Mouse (Mus musculus) stomach, embryonic 14.5 days (tissue): ENCODE measurements around the gene Cd80. TPM values are rescaled to one million over a fixed set of nuclear protein-coding genes. Genes with fewer than 3 reads are reported as not detected.
A peak's percentile ranks its signal among the peaks of the same experiment; 100 is the strongest.

Experiments used
- ATAC-seq: fragments of 200-750 bp; cut with Nextera tagmentation; 2 replicates; pipeline ENCODE4 v1.8.0; 2017; ENCODE audit warnings: low read depth, moderate TSS enrichment; ENCODE audit not compliant: insufficient number of reproducible peaks, insufficient read depth, low FRiP score
- H3K27ac ChIP-seq: fragments of 300-500 bp; sonication (generic); 2 replicates; pipeline ENCODE4 v1.5.1; 2014; ENCODE audit warnings: mild to moderate bottlenecking, low read length, moderate library complexity, mixed read lengths
- H3K27me3 ChIP-seq: fragments of 300-500 bp; sonication (generic); 2 replicates; pipeline ENCODE4 v1.6.1; 2014; ENCODE audit warnings: low read length, control low read depth, mixed read lengths; ENCODE audit not compliant: control insufficient read depth, insufficient read depth
- H3K36me3 ChIP-seq: fragments of 300-500 bp; sonication (generic); 2 replicates; pipeline ENCODE4 v1.6.1; 2014; ENCODE audit warnings: mild to moderate bottlenecking, control low read depth, low read length, moderate library complexity, mixed read lengths; ENCODE audit not compliant: control insufficient read depth, insufficient read depth
- H3K4me1 ChIP-seq: fragments of 300-500 bp; sonication (generic); 2 replicates; pipeline ENCODE4 v1.6.1; 2014; ENCODE audit warnings: low read length, control low read depth, mixed read lengths; ENCODE audit not compliant: control insufficient read depth, insufficient read depth
- H3K4me2 ChIP-seq: fragments of 300-500 bp; sonication (generic); replicated peaks from 2 replicates; pipeline ENCODE4 v1.6.1; 2014; ENCODE audit warnings: low read depth, low read length, control low read depth
- H3K4me3 ChIP-seq: fragments of 300-500 bp; sonication (generic); 2 replicates; pipeline ENCODE4 v1.5.1; 2014; ENCODE audit warnings: low read depth, low read length, control low read depth
- H3K9ac ChIP-seq: fragments of 300-500 bp; sonication (generic); replicated peaks from 2 replicates; pipeline ENCODE4 v1.6.1; 2014; ENCODE audit warnings: low read depth, mild to moderate bottlenecking, control low read depth, low read length, moderate library complexity, mixed read lengths
- H3K9me3 ChIP-seq: fragments of 300-500 bp; sonication (generic); 2 replicates; pipeline ENCODE4 v1.6.1; 2016; ENCODE audit warnings: low read depth, low read length, control low read depth; ENCODE audit not compliant: control insufficient read depth
- WGBS: fragments of 180-500 bp; shearing (Covaris S2); extraction: QIAGEN DNeasy Blood & Tissue Kit; methylation state at CpG from one replicate; pipeline ENCODE4 v1.1.7; 2014; 5-methylcytosine and 5-hydroxymethylcytosine counted together
- polyA plus RNA-seq: library from polyadenylated mRNA; unstranded; fragments of >200 nt; fragmentation: Nextera tagmentation; extraction: Ambion mirVana; gene quantifications from 2 replicates; pipeline ENCODE4 v1.2.1, GENCODE M21; 2014

The Cd80 gene
- polyA plus RNA-seq, 1 experiment from 2014 or later, result 0.49 TPM

DNA sequence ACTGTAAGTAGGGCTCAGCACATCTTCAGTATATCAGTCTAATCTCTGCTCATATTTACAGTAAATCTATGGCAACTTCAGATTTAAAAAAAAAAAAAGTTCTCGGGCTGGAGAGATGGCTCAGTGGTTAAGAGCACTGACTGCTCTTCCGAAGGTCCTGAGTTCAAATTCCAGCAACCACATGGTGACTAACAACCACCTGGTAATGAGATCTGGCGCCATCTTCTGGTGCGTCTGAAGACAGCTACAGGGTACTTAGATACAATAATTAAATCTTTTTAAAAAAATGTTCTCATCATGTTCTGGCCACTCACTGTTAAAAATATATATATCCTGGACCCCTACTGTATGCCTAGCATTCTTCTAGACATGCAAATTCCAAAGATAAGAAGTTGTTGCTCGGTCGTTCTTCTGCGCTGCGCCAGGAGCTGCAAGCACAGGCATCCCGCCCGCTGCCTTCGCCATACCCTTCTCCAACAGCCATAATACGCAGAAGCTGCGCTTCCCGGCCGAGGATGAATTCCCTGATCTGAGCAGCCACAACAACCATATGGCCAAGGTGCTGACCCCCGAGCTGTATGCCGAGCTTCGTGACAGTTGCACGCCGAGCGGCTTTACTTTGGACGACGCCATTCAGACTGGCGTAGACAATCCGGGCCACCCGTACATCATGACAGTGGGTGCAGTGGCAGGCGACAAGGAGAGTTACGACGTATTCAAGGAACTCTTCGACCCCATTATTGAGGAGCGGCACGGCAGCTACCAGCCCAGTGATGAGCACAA lies 27.6 kb downstream of the Cd80 start:
- Histone ChIP-seq H3K36me3 (no peaks in the 10 kb centered on the region), H3K27ac (no peak overlapping the region), H3K27me3 (no peaks in the 10 kb centered on the region), H3K4me3 (peak overlapping the region; percentile 18), H3K4me2 (peak overlapping the region; percentile 45), H3K9ac (no peak overlapping the region; the same call in 1 of the 2 replicates), H3K4me1 (no peaks in the 10 kb centered on the region), H3K9me3 (no peaks in the 10 kb centered on the region)
- WGBS, result 17% methylated on average over 32 of the region's 32 CpGs
- peak; percentile 42; the same call in 1 of the 2 replicates for ATAC-seq

DNA sequence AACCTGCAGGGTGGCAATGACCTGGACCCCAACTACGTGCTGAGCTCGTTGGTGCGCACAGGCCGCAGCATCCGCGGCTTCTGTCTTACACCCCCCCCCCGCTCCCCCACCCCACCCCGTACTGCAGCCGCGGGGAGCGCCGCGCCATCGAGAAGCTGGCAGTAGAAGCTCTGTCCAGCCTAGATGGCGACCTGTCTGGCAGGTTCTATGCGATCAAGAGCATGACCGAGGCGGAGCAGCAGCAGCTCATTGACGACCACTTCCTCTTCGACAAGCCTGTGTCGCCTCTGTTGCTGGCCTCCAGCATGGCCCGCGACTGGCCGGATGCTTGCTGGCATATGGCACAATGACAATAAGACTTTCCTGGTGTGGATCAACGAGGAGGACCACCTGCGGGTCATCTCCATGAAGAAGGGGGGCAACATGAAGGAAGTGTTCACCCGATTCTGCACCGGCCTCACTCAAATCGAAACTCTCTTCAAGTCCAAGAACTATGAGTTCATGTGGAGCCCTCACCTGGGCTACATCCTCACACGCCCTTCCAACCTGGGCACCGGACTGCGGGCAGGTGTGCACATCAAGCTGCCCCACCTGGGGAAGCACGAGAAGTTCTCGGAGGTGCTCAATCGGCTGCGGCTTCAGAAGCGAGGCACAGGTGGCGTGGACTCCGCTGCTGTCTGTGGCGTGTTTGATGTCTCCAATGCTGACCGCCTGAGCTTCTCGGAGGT lies 28.4 kb downstream of the Cd80 start:
- H3K4me2 ChIP-seq, result peak overlapping the region; percentile 45
- WGBS, result 29% methylated on average over 42 of the region's 42 CpGs
- H3K4me1 ChIP-seq, result no peaks in the 10 kb centered on the region
- no peak overlapping the region for H3K9ac ChIP-seq
- no peaks in the 10 kb centered on the region for H3K36me3 ChIP-seq
- H3K27me3 ChIP-seq, result no peaks in the 10 kb centered on the region
- ATAC-seq, result 0 out of 2 replicates have a peak, but pooled peaks have one; percentile 23
- H3K27ac ChIP-seq, result no peak overlapping the region
- H3K4me3 ChIP-seq, result peak overlapping the region; percentile 18
- no peaks in the 10 kb centered on the region for H3K9me3 ChIP-seq

DNA sequence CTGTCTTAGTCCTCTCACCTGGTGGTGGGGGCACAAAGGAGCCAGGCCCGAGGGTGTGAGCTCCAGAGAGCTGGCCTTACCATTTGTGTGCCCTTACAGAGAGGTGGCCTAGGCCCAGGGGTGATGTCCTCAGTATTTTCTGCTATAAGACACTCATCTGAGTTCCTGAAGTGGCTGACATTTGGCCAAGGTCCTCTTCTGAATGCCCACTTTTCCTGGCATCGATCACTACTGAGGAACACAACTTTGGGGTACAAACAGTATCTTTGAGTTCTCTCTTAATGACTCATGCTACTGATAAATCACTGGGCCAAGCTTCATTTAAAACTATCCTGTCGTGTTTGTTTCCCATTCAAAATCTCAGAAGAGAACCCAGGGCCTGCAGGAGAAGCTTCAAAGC lies 37.2 kb downstream of the Cd80 start:
- H3K4me3 ChIP-seq, result no peak overlapping the region
- no peak overlapping the region for H3K4me2 ChIP-seq
- H3K9me3 ChIP-seq, result no peaks in the 10 kb centered on the region
- peaks cover 4% of the 10 kb centered on the region; the same call in 1 of the 2 replicates for H3K36me3 ChIP-seq
- H3K9ac ChIP-seq, result no peak overlapping the region
- H3K4me1 ChIP-seq, result no peaks in the 10 kb centered on the region
- no peak overlapping the region for H3K27ac ChIP-seq
- WGBS, result 81% methylated on average over 3 of the region's 3 CpGs
- no peak for ATAC-seq
- H3K27me3 ChIP-seq, result no peaks in the 10 kb centered on the region

DNA sequence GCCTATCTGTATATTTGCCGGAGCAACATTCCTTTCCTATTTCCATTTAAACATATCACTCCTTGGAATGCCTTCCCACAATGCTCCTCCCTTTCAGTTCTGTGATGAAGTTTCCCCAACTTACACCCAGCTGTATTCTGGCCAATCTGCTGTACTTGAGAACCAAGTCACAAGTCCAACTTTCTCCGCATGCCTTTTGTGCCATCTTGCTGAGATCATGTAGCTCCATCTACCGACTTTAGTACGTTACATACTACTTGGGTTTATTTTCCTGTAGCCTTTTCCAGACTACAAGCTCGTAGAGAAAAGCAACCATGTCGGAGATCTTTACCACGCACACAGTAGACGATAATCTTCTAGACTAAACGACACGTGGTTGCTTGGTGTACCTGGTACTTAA lies 38.5 kb downstream of the Cd80 start:
- 78% methylated on average over 10 of the region's 10 CpGs for WGBS
- no peak overlapping the region for H3K4me3 ChIP-seq
- no peak overlapping the region for H3K27ac ChIP-seq
- H3K9ac ChIP-seq, result no peak overlapping the region
- H3K4me2 ChIP-seq, result no peak overlapping the region
- no peaks in the 10 kb centered on the region for H3K9me3 ChIP-seq
- H3K36me3 ChIP-seq, result peaks cover 13% of the 10 kb centered on the region; the same call in 1 of the 2 replicates
- no peaks in the 10 kb centered on the region for H3K4me1 ChIP-seq
- no peak for ATAC-seq
- no peaks in the 10 kb centered on the region for H3K27me3 ChIP-seq

DNA sequence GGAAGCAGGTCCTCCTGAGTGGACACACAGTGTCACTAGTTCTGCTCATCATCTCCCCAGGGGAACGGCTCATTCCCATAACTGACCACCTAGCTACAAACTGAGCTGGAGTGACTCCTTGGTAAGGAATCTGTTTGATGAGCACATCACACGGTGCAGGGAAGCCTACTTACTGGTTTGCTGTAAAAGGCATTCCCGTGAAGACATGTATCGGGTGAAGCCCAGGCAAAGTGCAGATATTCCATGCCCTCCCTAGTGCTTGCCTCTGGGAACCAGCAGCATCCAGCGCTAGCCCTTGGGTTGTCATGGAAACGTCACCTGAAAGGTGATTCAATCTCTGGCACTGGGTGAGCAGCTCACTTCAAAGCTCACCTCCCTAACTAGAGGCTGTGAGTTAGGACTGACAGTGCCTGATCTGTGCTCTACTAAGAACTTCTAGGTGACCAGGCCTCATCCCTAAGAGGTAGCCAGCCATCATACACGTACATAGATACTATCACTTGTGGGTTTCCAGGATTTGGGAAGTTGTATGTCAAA lies 41.3 kb downstream of the Cd80 start:
- H3K9me3 ChIP-seq, result no peaks in the 10 kb centered on the region
- 82% methylated on average over 7 of the region's 7 CpGs for WGBS
- H3K36me3 ChIP-seq, result peaks cover 18% of the 10 kb centered on the region; the same call in 1 of the 2 replicates
- ATAC-seq, result no peak
- no peaks in the 10 kb centered on the region for H3K4me1 ChIP-seq
- H3K9ac ChIP-seq, result no peak overlapping the region
- H3K27ac ChIP-seq, result no peak overlapping the region
- H3K4me2 ChIP-seq, result no peak overlapping the region
- no peaks in the 10 kb centered on the region for H3K27me3 ChIP-seq
- H3K4me3 ChIP-seq, result no peak overlapping the region

DNA sequence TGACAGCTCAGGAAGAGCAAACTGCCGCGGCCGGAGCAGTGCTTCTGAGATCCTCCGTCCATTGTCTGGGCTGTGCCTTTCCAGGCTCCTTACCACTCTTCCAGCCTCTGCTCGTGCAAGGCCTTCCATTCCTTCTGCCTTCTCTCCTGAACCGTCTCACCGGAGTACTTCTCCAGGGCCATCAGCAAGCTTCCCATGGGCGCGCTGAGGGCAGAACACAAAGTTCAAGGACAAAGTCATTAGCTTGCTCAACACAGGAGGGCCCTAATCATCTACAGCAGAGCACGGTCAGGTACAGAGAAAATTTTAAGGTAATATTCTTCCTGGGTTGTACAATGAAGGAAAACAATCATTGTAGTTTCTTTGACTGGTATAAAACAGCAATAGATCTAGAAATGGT lies 47.1 kb downstream of the Cd80 start:
- H3K4me3 ChIP-seq, result no peak overlapping the region

DNA sequence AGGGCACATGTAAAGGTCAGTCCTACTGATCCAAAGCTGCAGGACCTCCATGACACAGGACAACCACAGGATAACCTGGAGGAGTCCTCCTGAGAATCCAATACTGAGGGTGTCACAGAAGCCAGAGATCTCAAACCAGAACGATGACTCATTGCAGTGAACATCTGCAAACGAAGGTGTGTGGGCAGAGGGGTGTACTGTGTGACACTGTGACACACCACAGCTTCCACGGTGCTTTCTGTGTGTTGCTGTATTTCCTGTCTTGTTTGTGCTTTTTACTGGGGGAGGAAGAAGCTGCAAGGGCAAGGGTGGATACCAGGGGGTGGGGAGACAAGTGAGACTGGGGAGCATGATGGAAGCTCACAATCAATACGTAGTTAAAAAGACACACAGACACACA lies 48.2 kb downstream of the Cd80 start:
- Histone ChIP-seq H3K27ac (no peak overlapping the region), H3K9me3 (no peaks in the 10 kb centered on the region), H3K4me2 (no peak overlapping the region), H3K4me1 (no peaks in the 10 kb centered on the region), H3K36me3 (peaks cover 24% of the 10 kb centered on the region), H3K9ac (no peak overlapping the region), H3K27me3 (no peaks in the 10 kb centered on the region), H3K4me3 (no peak overlapping the region)
- 89% methylated on average over 4 of the region's 4 CpGs for whole genome bisulfite sequencing
- no peak for ATAC-seq

More for the DNA sequence above, 47.1 kb downstream of the Cd80 start:
- H3K27ac ChIP-seq, result no peak overlapping the region
- H3K9me3 ChIP-seq, result no peaks in the 10 kb centered on the region
- no peaks in the 10 kb centered on the region for H3K4me1 ChIP-seq
- H3K36me3 ChIP-seq, result peaks cover 27% of the 10 kb centered on the region
- WGBS, result 95% methylated on average over 10 of the region's 10 CpGs
- H3K9ac ChIP-seq, result no peak overlapping the region
- no peak overlapping the region for H3K4me2 ChIP-seq
- H3K27me3 ChIP-seq, result no peaks in the 10 kb centered on the region
- no peak for ATAC-seq

DNA sequence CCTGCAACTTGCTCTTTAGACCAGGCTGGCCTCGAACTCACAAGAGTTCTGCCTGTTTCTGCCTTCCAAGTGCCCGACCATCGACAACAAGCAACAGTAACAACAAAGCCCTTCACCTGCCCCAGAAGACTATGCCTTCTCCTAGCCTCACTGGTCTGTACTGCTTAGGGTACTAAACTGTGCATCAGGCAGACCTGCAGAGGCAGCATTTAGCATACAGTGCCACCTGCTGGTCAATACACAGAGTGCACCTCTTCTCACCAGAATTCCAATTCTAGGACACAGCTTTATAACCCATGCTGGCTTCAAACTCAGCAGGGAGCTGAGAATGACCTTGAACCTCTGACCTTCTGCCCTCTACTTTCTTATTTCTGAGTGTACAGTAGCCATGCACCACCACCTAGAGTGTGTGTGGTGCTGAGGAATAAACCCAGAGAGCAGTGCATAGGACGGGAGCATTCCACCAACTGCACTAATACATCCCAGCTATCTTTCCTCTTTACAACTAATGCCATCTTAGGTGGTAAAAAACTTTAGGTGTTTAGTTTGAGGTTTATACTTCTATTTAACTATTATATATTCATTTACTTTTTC lies 50.8 kb downstream of the Cd80 start:
- Histone ChIP-seq H3K4me3 (no peak overlapping the region), H3K27me3 (no peaks in the 10 kb centered on the region), H3K27ac (no peak overlapping the region), H3K36me3 (peaks cover 19% of the 10 kb centered on the region), H3K9me3 (no peaks in the 10 kb centered on the region), H3K4me1 (no peaks in the 10 kb centered on the region), H3K4me2 (no peak overlapping the region), H3K9ac (no peak overlapping the region)
- WGBS, result 74% methylated on average over 4 of the region's 4 CpGs
- peak; percentile 74; the same call in 1 of the 2 replicates for ATAC-seq
